Mouse (Mus musculus): ENCODE results near the gene Gdpd5.

Gene Gdpd5
- long read RNA-seq, experiment 1, full-length matches to known transcripts = 1 of 2 reads
- long read RNA-seq, experiment 1, partial matches to known transcripts = 1 of 2 reads
- long read RNA-seq, experiment 1, other reads (novel, unspliced or antisense) = 0 of 2 reads
- long read RNA-seq, experiment 2, full-length matches to known transcripts = 1 of 4 reads
- long read RNA-seq, experiment 2, partial matches to known transcripts = 1 of 4 reads
- long read RNA-seq, experiment 2, other reads (novel, unspliced or antisense) = 2 of 4 reads

DNA sequence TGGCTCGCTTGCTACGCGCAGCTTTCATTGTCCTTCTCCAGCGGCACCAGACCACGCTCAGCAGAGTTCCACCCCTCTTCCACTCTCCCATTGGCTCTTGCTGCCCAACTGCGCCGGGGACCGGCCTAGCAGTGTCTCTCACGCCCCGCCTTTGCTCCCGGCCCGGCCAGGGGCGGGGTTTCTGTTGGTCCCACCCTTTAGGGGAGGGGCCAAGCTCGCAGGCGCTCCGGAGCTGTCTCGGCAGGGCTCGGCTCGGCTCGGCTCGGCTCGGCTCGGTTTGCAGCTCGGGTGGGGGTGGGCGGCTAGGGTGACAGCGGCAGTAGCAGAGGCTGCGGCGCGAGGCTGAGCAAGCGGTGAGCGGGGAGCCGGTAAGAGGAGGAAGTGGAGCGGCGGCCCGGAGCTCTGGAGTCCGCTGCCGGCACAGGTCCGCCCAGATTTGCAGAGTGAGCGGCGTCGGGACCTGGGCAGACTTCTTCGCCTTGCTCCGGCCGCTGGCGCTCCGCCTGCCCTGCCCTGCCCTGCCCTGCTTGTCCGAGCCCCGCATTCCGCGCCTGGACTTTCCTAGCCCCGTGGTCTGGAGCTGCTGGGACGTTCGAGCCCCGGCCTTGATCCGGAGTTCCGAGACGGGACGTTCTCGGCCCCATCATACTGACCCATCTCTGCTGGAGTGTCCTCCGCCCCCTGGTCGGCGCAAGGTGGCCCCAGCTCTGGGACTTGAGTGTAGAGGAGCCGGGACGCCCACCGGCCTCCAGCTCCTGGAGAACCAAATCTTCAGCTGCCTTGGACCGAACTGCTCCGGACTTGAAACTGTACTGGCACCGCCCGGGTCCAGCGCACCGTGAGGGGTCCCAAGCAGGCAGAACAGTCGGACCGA is at the start of gene Gdpd5:
TSS of gene Gdpd5 (plus strand) at position 201 of the 874 bp plus-strand sequence.
- intact Hi-C loops (cut with DNase I) = no loop called here

DNA sequence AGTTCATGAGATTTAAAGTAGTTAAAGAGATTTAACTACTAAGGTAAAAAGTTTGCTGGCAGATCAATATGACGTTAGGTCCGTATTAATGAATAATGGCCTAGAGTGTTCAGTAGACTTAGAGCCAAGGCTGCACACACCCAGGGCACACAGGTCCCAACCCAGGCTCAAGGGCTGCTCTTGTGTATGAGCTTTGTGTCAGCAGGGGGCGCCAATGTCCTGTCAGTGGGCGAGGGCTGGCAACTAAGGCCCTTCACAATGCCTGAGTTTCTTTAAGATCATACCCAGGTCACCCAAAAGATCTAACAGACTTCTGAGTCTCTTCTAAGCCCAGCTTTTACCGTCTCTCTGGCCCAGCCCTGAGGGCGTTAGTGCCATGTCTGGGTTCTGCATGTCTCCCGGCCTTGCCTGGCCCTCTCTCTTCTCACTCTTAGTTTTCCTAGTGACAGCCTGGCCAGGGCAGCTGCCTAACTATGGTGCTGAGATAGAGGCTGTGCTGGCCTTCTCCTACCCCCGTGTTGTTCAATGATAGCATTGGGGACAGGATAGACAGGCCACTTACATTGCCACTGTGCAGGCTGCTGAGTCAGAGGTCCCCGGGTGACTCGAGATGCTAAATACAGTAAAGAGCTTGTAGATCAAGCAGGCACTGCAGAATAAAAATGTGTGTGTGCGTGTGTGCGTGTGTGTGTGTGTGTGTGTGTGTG is 48.3 kb upstream of the Gdpd5 start:
- intact Hi-C loops (cut with DNase I) = loop anchor here (1.0 to 2.0 kb wide), 2 partner anchors 32 to 118 kb away; no protein-coding TSS in a partner anchor

DNA sequence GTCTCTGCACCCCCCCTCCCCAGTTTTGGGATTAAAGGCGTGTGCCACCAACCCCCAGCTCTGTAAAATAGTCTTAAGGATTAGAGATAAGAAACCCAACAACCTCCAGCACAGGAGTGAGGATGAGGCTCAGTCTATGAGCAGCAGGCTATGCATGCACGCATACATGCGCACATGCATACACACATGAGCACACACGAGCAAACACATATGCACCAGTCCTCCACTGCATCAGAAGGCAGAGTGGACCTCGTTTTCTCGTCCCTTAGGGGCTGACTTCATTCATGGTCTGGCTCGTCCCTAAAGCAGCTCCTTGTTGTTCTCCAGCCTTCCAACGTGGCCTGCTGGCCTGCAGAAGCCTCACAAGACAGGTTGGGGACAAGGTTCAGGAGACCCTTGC is 40.5 kb upstream of the Gdpd5 start:
- intact Hi-C loops (cut with DNase I) = no loop called here

DNA sequence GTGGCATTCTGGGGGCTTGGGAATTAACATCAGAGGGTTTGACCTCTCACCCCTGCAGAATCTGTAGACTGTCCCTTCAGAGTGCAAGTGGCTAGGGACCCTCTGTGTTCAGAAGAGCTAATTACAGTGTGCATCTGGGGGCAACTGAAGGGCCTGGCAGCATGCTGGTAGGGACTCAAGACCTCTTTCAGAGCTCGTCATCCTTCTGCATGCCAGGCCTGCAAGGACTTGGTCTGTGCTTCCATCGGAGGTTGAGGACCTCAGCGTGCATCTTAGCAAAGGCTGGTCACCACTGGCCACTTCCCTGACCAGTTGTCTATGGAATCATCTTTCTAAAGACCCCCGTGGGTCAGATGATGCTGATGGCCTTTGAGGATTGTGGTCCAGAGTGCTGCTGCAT is 37.6 kb upstream of the Gdpd5 start:
- intact Hi-C loops (cut with DNase I) = no loop called here

DNA sequence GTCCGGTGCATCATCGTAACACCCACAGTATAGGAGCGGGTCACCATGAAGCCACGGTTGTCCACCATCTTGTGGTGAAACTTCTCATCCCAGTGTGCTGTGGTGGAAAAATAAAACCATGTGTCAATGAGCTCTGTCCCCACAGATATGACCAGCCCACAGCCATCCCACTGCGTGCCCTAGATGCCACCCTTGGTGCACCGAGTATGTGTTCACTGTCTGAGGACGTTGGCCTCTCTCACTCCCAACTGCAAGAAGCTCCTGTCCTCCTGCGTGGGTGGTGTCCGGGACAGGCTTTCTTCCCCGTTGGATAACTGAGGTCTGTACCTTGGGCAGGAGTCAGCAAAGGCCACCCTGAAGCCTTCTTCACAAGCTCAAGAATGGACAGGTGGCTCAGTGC is 33.9 kb upstream of the Gdpd5 start:
- intact Hi-C loops (cut with DNase I) = no loop called here

DNA sequence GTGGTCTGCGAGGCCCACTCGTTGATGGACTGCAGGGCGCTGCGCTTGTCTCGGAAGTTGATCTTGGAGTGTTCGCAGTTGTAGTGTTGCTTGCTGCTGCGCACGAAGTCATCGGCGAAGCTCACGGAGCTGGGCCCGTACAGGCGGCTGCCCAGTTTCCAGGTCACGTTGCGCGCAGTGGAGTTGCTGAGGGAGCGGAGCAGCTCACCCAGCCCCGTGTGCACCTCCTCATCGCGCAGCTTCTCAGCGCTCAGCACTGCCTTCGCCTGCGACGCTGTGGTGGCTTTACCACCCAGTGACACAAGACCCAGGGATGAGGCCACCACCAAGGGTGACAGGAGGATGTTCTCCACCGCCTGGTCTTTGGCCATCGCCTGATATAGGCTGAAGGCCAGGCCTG is 32.3 kb upstream of the Gdpd5 start:
- intact Hi-C loops (cut with DNase I) = no loop called here

DNA sequence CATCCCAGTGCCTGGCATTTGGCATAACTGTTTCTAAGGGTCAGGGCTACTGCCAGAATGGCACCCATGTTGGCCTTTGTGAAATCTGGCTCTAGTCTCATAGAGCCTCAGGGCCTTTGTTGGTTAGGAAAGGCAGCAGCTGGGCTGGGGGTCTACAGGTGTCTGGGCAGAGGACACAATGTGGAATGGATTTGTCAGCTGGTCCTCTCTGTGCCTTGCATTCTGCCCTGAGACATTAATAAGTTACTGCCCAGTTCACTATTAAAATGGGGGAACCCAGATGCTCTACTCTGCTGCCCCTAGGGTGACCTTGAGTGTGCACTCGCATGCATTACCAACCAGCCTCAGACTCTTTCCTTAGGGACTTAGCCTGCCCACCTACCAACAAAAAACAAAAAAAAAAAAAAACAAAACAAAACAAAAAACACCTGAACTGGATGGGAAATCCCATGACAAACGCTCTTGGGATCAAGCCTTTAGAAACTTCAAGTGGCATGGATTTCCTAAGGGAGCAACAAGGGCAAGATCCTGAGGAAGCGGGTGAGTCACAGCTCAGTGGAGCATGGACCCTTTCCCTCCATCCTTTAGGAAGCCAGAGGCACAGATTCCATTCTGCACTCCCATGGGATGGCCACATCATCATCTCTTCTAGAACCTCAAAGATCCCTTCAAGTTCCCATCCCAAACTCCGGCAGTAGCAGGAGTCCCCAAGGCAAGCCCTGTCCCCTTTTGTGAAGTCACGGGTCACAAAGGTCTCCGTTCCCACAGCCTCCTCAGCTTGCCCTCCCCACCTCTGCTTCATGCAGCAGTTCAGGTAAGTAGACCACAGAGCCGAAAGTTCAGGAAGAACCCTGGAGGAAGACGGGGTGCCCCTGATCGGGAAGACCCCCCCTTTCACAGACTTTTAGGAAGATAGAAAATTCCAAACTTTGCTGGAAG is 31.2 kb upstream of the Gdpd5 start:
- intact Hi-C loops (cut with DNase I) = no loop called here

DNA sequence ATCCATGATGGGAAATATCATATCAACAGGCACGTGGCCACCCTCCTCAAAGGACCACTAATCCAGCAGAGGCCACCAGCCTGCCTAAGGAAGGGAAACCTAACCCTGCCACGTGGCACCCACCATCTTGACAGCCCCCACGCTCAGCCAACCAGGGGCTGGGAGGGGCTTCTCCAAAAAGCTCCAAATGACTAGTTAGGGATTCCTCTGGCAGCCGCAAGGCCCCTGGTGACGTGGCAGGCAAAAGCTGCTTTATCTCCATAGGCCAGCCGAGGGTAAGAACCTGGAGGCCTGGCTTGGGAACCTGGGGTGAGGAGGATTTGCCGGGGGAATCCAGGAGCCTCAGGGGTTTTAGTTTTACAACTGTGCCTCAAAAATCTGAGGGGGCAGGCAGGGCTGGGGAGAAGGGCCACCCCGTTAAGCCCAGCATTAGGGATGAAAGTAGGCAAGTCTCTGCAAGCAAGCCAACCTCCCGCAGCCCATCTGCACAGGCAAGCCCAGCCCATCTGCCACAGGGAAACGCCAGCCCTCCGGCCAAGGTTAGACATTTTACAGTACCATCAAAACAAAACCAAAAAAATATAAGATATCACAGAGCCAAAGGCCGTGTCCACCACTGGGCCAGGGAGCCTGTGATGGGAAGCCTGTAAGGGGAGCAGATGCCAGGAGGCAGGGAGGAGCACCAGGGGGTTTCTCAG is 30.0 kb upstream of the Gdpd5 start:
- intact Hi-C loops (cut with DNase I) = no loop called here

DNA sequence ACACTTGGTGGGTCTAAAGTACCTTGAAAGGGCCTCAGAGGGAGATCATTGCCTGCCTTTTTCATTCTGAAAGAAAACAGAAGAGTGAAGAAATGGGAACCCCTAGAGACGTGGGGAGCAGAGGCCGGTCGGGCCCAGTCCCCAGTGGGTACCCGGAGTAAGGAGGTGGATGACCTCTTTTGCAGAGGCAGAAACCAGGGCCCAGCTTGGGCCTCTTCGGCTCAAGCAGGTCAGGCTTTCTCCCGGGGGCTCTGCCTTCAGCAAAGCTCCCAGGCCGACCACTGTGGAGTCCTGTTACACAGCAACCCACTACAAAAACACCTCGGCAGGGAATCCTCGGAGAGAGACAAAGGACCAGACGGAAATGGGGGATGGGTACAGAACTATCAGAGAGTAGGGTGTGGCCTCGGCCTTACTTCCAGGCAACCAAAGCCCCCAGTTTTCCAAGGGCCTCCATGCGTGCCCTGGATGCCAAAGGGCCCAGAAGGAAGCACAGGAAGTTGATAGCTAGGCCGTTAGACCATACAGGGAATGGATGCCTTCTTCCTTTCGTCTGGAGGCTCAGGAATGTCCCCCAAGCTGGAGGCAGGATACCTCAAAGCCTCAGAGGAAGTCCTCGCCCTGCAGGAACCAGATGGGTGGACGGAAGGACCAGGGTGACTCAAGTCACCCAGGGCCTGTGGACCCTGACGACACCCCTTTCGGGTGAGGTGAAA is 29.3 kb upstream of the Gdpd5 start:
- intact Hi-C loops (cut with DNase I) = no loop called here

DNA sequence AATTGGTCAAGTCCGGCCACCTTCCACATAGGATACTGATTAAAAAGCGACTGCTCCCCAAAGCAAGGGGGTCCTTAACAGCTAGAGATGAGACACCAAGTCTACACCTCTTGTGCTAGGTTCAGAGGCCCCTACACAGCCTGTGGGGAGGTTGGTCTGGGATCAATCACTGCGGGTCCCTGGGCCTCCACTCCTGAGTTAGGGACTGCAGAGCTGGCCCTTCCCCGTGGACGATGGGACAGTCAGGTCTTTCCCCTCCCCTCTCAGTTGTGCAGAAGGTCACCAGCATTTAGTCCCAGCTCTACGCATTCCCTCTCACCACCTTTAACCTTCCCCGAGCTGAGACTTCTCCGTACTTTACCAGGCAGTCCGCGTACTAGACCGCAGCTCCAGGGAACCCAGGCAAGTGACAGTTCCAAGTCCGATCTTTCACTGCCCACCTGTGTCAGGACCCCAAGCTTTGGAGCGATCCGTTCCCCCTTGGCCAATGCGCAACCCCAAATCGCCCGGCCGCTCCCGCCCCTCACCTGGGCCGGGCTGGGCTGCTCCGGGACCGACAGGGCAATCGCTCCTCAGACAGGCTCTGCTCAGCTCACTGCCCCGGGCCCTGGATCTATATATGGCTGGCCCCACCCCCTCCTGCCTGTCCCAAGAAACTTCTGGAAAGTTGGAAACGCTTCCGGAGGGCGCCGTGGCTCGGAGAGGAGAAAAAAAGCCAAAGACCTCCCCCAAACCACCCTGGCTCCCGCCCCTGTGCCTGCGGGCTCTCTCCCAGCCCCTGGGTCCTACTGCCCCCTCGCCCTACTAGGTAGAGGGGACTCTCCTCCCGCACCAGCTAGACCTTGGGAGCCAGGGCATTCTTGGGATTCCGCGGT is 28.5 kb upstream of the Gdpd5 start, which contains the start of gene Serpinh1:
TSS of gene Serpinh1 (minus strand) at position 714 of the 875 bp plus-strand sequence.
- intact Hi-C loops (cut with DNase I) = no loop called here

DNA sequence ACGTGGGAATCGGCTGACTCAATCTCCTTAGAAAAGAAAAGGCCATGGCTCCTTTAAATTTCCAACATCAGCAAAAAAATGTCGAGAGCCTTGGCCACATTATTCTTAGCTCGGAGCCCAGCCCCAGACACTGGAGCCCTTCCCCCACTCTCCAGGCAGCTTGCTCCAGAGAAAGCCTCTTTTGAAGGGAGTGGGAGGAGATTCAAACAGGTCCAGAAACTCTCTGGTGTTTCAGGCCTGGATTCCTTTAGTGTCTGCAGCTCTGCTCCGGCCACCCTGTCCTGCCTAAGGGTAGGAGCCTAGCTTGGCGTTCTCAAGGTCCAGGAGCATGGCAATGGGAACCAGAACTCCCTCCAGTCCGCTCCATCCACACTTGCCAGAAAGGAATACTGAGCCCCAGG is 25.5 kb upstream of the Gdpd5 start:
- intact Hi-C loops (cut with DNase I) = no loop called here

DNA sequence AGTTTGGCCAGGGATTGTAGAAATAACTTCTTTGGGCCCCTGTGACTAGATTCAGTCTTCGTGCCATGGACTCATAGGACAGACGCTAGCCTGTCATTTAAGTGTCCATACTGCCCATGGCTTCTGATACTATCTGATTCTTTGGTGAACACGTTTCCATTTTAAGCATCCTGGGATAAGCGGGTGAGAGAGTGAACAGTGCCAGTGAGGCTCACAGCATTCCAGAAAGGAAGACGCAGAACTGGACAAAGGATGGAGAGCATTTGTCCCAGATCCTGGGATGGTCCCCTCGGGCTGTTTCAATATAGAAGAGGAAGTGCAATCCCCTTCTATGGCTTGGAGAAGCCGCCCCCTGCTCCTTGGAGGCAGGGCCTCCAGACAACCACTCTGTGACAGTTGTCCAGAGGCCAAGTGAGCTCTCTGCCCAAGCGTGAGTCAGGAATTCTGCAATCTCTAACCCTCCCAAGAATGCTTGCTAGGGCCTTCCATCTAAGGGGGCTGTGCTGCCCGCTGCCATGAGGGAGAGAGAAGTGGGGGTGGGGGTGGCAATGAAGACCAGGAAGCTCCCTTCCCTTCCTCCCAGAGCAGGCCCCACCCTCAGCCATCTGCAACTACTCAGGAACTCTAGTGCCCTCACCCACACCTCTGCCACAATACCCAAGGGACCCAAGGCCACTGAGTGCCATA is 24.8 kb upstream of the Gdpd5 start:
- intact Hi-C loops (cut with DNase I) = no loop called here

DNA sequence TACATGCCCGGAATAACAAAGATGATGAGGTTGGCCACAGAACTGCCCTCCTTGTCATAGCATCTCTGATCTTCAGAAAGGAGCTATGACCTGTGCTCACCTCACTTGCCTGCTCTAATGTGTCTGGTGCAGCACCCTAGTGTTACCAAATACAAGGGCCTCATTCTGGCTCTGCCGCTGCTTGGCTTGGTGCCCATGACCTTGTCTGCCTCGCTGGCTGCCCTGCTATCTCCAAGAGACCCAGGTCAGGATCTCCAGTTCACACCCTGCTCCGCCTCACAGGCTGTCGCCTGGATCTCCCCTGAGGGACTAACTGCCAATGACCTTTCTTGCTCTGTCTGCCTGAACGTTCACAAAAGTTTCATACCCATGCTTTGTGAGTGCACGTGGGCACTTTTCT is 24.0 kb upstream of the Gdpd5 start:
- intact Hi-C loops (cut with DNase I) = no loop called here

DNA sequence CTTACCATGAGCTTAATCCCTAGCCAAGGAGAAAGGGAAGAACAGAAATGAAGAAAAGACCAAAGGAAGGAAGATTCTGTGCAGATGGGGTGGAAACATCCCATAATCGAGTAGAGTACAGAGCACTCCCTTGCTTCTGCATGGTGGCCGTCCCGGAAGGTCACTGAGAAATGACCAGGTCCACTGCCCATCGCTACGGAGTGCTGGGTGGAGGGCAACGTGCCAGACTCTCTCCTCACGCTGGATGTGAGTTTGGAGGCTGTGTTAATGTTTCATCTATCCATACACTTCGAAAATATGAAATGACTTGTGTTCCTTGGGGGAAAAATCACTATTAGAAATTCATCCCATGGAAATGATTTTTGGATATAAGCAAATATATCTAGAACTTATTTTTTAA is 22.8 kb upstream of the Gdpd5 start:
- intact Hi-C loops (cut with DNase I) = no loop called here

DNA sequence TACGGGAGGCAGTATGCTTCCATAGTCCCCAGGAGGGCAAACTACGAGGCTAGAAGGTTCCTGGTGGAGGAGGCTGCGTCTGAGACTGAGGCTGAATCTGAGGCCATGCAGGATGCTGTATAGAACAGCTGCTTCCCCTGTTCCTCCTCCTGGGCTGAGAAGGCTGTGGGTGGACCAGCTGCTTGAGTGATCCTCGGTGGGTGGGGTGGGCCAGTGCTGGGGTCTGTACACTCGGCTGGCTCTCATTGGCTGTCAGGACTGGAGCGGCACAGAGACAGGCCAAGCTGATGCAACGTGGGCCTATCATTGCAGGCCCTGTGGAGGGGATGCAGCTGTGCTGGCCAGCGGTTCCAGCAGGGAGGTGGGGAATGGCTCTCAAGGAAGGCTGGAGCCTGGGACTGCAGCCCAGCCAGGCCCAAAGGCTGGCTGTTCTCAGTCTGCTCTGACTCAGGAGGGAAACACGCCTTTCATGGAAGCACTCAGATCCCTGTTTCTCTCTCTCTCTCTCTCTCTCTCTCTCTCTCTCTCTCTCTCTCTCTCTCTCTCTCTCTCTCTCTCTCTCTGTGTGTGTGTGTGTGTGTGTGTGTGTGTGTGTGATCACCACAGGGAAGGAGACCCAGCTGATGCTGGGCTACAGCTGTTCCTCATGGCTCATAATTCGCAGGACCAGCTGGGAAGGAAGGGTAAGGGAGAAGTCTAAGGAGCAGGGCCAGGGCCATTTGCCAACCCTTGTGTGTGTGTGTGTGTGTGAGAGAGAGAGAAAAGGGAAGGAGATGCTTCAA is 21.0 kb upstream of the Gdpd5 start:
- intact Hi-C loops (cut with DNase I) = no loop called here

DNA sequence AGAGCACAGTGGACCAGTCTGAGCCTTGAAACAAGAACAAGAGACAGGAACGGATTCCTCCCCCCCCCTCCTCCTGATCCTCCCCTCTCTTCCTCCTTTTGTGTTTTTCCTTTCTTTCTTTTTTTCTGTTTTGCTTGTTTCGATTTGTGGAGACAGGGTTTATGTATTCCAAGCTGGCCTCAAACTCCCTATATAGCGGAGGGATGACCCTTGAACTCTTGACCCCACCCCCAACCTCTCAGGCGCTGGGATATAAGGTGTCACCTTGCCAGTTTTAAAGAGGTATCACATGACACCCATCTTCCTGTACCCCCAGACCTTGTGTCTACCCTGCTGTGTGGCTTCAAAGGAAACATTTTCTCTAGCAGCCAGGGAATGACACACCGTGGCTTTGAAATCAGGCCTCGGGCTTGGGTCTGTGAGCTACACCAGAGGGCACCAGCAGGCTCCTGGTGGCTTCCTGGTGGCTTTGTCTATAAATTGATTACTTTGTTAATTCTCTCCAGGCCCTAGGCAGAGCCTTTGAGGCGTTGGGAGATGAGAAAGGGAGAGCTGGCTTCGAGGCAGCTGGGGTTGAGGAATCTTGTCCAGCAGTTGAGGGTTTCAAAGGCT is 20.3 kb upstream of the Gdpd5 start:
- intact Hi-C loops (cut with DNase I) = no loop called here

DNA sequence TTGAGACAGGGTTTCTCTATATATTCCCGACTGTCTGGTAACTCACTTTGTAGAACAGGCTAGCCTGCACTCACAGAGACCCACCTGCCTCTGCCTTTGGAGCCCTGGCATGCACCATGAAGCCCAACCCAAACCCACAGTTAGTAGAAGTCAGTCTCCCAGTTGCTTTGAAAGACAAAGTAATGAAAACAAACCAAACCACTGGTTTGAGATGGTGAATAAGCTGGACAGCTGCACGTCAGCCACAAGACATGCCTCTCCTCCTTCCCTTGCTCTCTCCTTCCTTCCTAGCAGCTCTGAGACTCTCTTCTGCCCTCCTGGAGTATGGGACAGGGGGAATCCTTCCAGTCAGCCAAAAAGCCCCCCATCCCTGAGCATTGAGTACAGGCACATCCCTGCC is 19.1 kb upstream of the Gdpd5 start:
- intact Hi-C loops (cut with DNase I) = no loop called here
